Mouse (Mus musculus): ENCODE data around the gene Gmpr. TPM values are rescaled to one million over a fixed set of nuclear protein-coding genes. Genes with fewer than 3 reads are reported as not detected.

The Gmpr gene
- polyA plus RNA-seq, 1 experiment from 2014 or later: 75.5 TPM

DNA sequence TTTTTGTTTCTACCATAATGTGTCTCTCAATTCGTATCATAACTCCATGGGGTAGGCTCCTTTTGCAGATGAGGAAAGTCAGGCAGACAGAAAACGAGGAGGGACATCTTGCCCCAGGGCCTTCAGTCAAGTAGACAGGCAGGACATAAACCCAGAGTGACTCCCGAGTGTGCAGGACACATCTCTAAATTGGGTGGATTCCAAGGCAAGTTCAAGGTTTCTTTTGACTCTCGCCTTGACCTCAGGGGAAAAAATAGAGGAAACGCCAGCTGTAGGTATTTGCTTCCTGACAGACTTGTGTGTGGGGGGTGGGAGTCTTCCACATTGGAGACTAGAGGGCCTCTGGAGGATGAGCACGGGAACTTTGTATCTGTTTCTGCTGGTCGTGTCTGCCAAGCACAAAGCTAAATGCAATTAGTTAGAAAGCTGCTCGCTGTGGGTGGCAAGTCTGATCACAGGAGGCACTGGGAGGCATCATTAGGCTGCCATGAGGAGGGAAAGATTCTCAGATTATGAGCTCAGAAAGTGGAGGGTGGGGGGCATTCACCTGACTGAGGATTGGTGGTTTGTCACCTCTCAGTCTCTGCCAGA, 7.7 kb downstream of the Gmpr start:
- TF ChIP-seq EP300 (IDR thresholded peaks at IDR 0.05; ENCODE audit: low read depth) (no peak), CTCF (IDR thresholded peaks at IDR 0.05; ENCODE audit: low read depth) (no peak)
- DNase-seq: no peak

GRCm38 (mm10) chr13:45516501-45517393, 9.5 kb downstream of the Gmpr start:
- ATAC-seq: peak; percentile 5; the same call in 1 of the 2 replicates
- H3K27ac ChIP-seq (ENCODE audit: low read depth): no peak overlapping the region
- WGBS (ENCODE audit: insufficient replicate concordance): 42% methylated on average over 24 of the region's 24 CpGs

More for the DNA sequence above, 7.7 kb downstream of the Gmpr start:
- Histone ChIP-seq H3K4me1 (ENCODE audit: insufficient read depth) (peaks cover 46% of the 10 kb centered on the region), H3K4me2 (ENCODE audit: low read depth, low read length) (no peak overlapping the region; the same call in 1 of the 2 replicates), H3K9ac (replicated peaks) (no peak overlapping the region), H3K9me3 (ENCODE audit: low read length) (no peaks in the 10 kb centered on the region), H3K4me3 (ENCODE audit: low read depth, low read length) (no peak overlapping the region), H3K36me3 (replicated peaks; ENCODE audit: insufficient read depth, low read length) (peaks cover 15% of the 10 kb centered on the region; the same call in 1 of the 2 replicates), H3K27me3 (ENCODE audit: insufficient read depth, low read length) (0 out of 2 replicates have a peak, but pooled peaks cover under 1% of the 10 kb centered on the region), H3K27ac (ENCODE audit: low read depth) (0 out of 2 replicates have a peak overlapping the region, but pooled peaks have one; percentile 37)
- WGBS (ENCODE audit: insufficient replicate concordance): 52% methylated on average over 8 of the region's 8 CpGs
- ATAC-seq: no peak

DNA sequence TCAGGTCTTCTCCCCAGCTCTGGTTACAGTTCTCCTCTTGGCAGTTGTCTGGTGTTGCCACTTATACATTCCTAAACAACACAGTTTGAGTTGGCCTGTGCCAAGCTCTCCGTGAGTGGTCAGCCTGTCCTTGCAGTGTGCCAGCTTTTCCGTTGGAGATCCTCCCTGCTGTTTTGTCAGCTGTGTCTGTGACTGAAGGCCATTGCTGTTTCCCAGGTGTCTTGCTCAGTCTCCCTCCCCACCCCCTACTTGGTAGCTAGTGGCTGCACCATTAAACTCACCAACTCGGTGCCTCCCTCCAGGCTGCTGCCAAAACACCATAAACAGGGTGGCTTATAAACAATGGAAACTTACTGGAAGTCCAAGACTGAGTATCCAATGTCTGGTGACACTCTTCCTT, 17.1 kb downstream of the Gmpr start:
- Histone ChIP-seq H3K4me2 (ENCODE audit: low read depth, low read length) (no peak overlapping the region), H3K27me3 (ENCODE audit: insufficient read depth, low read length) (no peaks in the 10 kb centered on the region), H3K36me3 (replicated peaks; ENCODE audit: insufficient read depth, low read length) (peaks cover 33% of the 10 kb centered on the region), H3K9me3 (ENCODE audit: low read length) (no peaks in the 10 kb centered on the region), H3K9ac (replicated peaks) (no peak overlapping the region), H3K27ac (ENCODE audit: low read depth) (no peak overlapping the region; the same call in 1 of the 2 replicates), H3K4me3 (ENCODE audit: low read depth, low read length) (no peak overlapping the region), H3K4me1 (ENCODE audit: insufficient read depth) (peaks cover 29% of the 10 kb centered on the region)
- ATAC-seq (no peak), DNase-seq (no peak)
- TF ChIP-seq CTCF (IDR thresholded peaks at IDR 0.05; ENCODE audit: low read depth): no peak
- no peak for TF ChIP-seq EP300 (IDR thresholded peaks at IDR 0.05; ENCODE audit: low read depth)
- 85% methylated on average over 3 of the region's 3 CpGs for WGBS (ENCODE audit: insufficient replicate concordance)

More at GRCm38 (mm10) chr13:45516501-45517393, 9.5 kb downstream of the Gmpr start:
- 0 out of 2 replicates have a peak overlapping the region, but pooled peaks have one; percentile 6 for H3K9ac ChIP-seq (replicated peaks)
- H3K4me3 ChIP-seq (ENCODE audit: low read depth, low read length): no peak overlapping the region
- H3K9me3 ChIP-seq (ENCODE audit: low read length): no peaks in the 10 kb centered on the region
- TF ChIP-seq EP300 (IDR thresholded peaks at IDR 0.05; ENCODE audit: low read depth) (no peak), CTCF (IDR thresholded peaks at IDR 0.05; ENCODE audit: low read depth) (no peak)
- H3K27me3 ChIP-seq (ENCODE audit: insufficient read depth, low read length): no peaks in the 10 kb centered on the region
- peaks cover 25% of the 10 kb centered on the region for H3K36me3 ChIP-seq (replicated peaks; ENCODE audit: insufficient read depth, low read length)
- H3K4me2 ChIP-seq (ENCODE audit: low read depth, low read length): peak overlapping the region; percentile 38; the same call in 1 of the 2 replicates
- peak; percentile 56 for DNase-seq
- peaks cover 35% of the 10 kb centered on the region for H3K4me1 ChIP-seq (ENCODE audit: insufficient read depth)

- Histone ChIP-seq H3K36me3 (replicated peaks; ENCODE audit: insufficient read depth, low read length) (peaks cover 38% of the 10 kb centered on the region), H3K9ac (replicated peaks) (no peak overlapping the region), H3K4me3 (ENCODE audit: low read depth, low read length) (no peak overlapping the region), H3K27ac (ENCODE audit: low read depth) (peak overlapping the region; percentile 39; the same call in 1 of the 2 replicates), H3K27me3 (ENCODE audit: insufficient read depth, low read length) (no peaks in the 10 kb centered on the region), H3K4me2 (ENCODE audit: low read depth, low read length) (no peak overlapping the region), H3K9me3 (ENCODE audit: low read length) (no peaks in the 10 kb centered on the region), H3K4me1 (ENCODE audit: insufficient read depth) (peaks cover 29% of the 10 kb centered on the region)
- WGBS (ENCODE audit: insufficient replicate concordance): 88% methylated on average over 6 of the region's 6 CpGs
- DNase-seq (no peak), ATAC-seq (no peak)
- TF ChIP-seq EP300 (IDR thresholded peaks at IDR 0.05; ENCODE audit: low read depth) (no peak), CTCF (IDR thresholded peaks at IDR 0.05; ENCODE audit: low read depth) (no peak)
Measured at GRCm38 (mm10) chr13:45524791-45525435, 17.7 kb downstream of the Gmpr start.

- WGBS (ENCODE audit: insufficient replicate concordance): 82% methylated on average over 7 of the region's 7 CpGs
- Histone ChIP-seq H3K27me3 (ENCODE audit: insufficient read depth, low read length) (no peaks in the 10 kb centered on the region), H3K27ac (ENCODE audit: low read depth) (peak overlapping the region; percentile 91), H3K4me1 (ENCODE audit: insufficient read depth) (peaks cover 37% of the 10 kb centered on the region), H3K9ac (replicated peaks) (0 out of 2 replicates have a peak overlapping the region, but pooled peaks have one; percentile 38), H3K4me2 (ENCODE audit: low read depth, low read length) (peak overlapping the region; percentile 49), H3K36me3 (replicated peaks; ENCODE audit: insufficient read depth, low read length) (peaks cover 41% of the 10 kb centered on the region), H3K4me3 (ENCODE audit: low read depth, low read length) (no peak overlapping the region), H3K9me3 (ENCODE audit: low read length) (no peaks in the 10 kb centered on the region)
- no peak for TF ChIP-seq EP300 (IDR thresholded peaks at IDR 0.05; ENCODE audit: low read depth)
- TF ChIP-seq CTCF (IDR thresholded peaks at IDR 0.05; ENCODE audit: low read depth): no peak
- no peak for ATAC-seq
- DNase-seq: no peak
Measured at GRCm38 (mm10) chr13:45526230-45526629, 19.0 kb downstream of the Gmpr start.
